Mouse (Mus musculus): ENCODE results near the gene B4gat1. TPM values are rescaled to one million over a fixed set of nuclear protein-coding genes. Genes with fewer than 3 reads are reported as not detected.
A peak's percentile ranks its signal among the peaks of the same experiment; 100 is the strongest.

B4gat1 gene
- polyA plus RNA-seq, 1 experiment: 104 TPM

GRCm38 (mm10) chr19:5072389-5073019 lies 33.9 kb downstream of the B4gat1 start:
- H3K4me1 ChIP-seq (ENCODE audit: control insufficient read depth, insufficient read depth, low read length): peaks cover 7% of the 10 kb centered on the region
- H3K27me3 ChIP-seq (ENCODE audit: control insufficient read depth, insufficient read depth, low read length): no peaks in the 10 kb centered on the region
- WGBS: 7% methylated on average over 20 of the region's 20 CpGs
- TF ChIP-seq CTCF (IDR thresholded peaks at IDR 0.05; ENCODE audit: borderline replicate concordance, insufficient read depth, low read depth, low read length): no peak
- no peak for TF ChIP-seq POLR2A (IDR thresholded peaks at IDR 0.05; ENCODE audit: borderline replicate concordance, insufficient read depth, low read length)
- H3K27ac ChIP-seq (ENCODE audit: insufficient read depth, low read length): no peak overlapping the region
- H3K4me3 ChIP-seq (replicated peaks; ENCODE audit: insufficient read depth, low read depth, low read length): peak overlapping the region; percentile 11
- no peak for DNase-seq

GRCm38 (mm10) chr19:5073028-5073427 lies 34.4 kb downstream of the B4gat1 start:
- 2% methylated on average over 15 of the region's 15 CpGs for WGBS
- H3K27ac ChIP-seq (ENCODE audit: insufficient read depth, low read length): no peak overlapping the region
- H3K27me3 ChIP-seq (ENCODE audit: control insufficient read depth, insufficient read depth, low read length): no peaks in the 10 kb centered on the region
- no peak for TF ChIP-seq POLR2A (IDR thresholded peaks at IDR 0.05; ENCODE audit: borderline replicate concordance, insufficient read depth, low read length)
- peak; percentile 66; the same call in 1 of the 2 replicates for TF ChIP-seq CTCF (IDR thresholded peaks at IDR 0.05; ENCODE audit: borderline replicate concordance, insufficient read depth, low read depth, low read length)
- H3K4me3 ChIP-seq (replicated peaks; ENCODE audit: insufficient read depth, low read depth, low read length): no peak overlapping the region
- peaks cover 7% of the 10 kb centered on the region for H3K4me1 ChIP-seq (ENCODE audit: control insufficient read depth, insufficient read depth, low read length)
- DNase-seq: peak; percentile 45 to 53

- no peak for TF ChIP-seq POLR2A (IDR thresholded peaks at IDR 0.05; ENCODE audit: borderline replicate concordance, insufficient read depth, low read length)
- TF ChIP-seq CTCF (IDR thresholded peaks at IDR 0.05; ENCODE audit: borderline replicate concordance, insufficient read depth, low read depth, low read length): no peak
- H3K4me3 ChIP-seq (replicated peaks; ENCODE audit: insufficient read depth, low read depth, low read length): no peak overlapping the region
- H3K4me1 ChIP-seq (ENCODE audit: control insufficient read depth, insufficient read depth, low read length): peaks cover 5% of the 10 kb centered on the region
- WGBS: 52% methylated on average over 5 of the region's 5 CpGs
- no peaks in the 10 kb centered on the region for H3K27me3 ChIP-seq (ENCODE audit: control insufficient read depth, insufficient read depth, low read length)
- no peak overlapping the region for H3K27ac ChIP-seq (ENCODE audit: insufficient read depth, low read length)
- no peak for DNase-seq
Measured at GRCm38 (mm10) chr19:5073518-5073917, 34.9 kb downstream of the B4gat1 start.

GRCm38 (mm10) chr19:5079279-5079678 lies 40.7 kb downstream of the B4gat1 start:
- 96% methylated on average over 1 of the region's 1 CpGs for WGBS
- TF ChIP-seq CTCF (IDR thresholded peaks at IDR 0.05; ENCODE audit: borderline replicate concordance, insufficient read depth, low read depth, low read length) (no peak), POLR2A (IDR thresholded peaks at IDR 0.05; ENCODE audit: borderline replicate concordance, insufficient read depth, low read length) (no peak)
- Histone ChIP-seq H3K4me1 (ENCODE audit: control insufficient read depth, insufficient read depth, low read length) (peaks cover 9% of the 10 kb centered on the region), H3K4me3 (replicated peaks; ENCODE audit: insufficient read depth, low read depth, low read length) (no peak overlapping the region), H3K27ac (ENCODE audit: insufficient read depth, low read length) (no peak overlapping the region), H3K27me3 (ENCODE audit: control insufficient read depth, insufficient read depth, low read length) (no peaks in the 10 kb centered on the region)
- no peak for DNase-seq

- Histone ChIP-seq H3K4me1 (ENCODE audit: control insufficient read depth, insufficient read depth, low read length) (peaks cover 10% of the 10 kb centered on the region), H3K27ac (ENCODE audit: insufficient read depth, low read length) (no peak overlapping the region), H3K4me3 (replicated peaks; ENCODE audit: insufficient read depth, low read depth, low read length) (no peak overlapping the region), H3K27me3 (ENCODE audit: control insufficient read depth, insufficient read depth, low read length) (no peaks in the 10 kb centered on the region)
- 45% methylated on average over 18 of the region's 18 CpGs for WGBS
- TF ChIP-seq POLR2A (IDR thresholded peaks at IDR 0.05; ENCODE audit: borderline replicate concordance, insufficient read depth, low read length) (no peak), CTCF (IDR thresholded peaks at IDR 0.05; ENCODE audit: borderline replicate concordance, insufficient read depth, low read depth, low read length) (no peak)
- DNase-seq: no peak
Measured at GRCm38 (mm10) chr19:5082005-5082404, 43.4 kb downstream of the B4gat1 start.

GRCm38 (mm10) chr19:5082596-5082995 lies 44.0 kb downstream of the B4gat1 start:
- Histone ChIP-seq H3K27ac (ENCODE audit: insufficient read depth, low read length) (no peak overlapping the region), H3K27me3 (ENCODE audit: control insufficient read depth, insufficient read depth, low read length) (no peaks in the 10 kb centered on the region), H3K4me3 (replicated peaks; ENCODE audit: insufficient read depth, low read depth, low read length) (no peak overlapping the region), H3K4me1 (ENCODE audit: control insufficient read depth, insufficient read depth, low read length) (peaks cover 10% of the 10 kb centered on the region)
- 60% methylated on average over 24 of the region's 24 CpGs for WGBS
- TF ChIP-seq CTCF (IDR thresholded peaks at IDR 0.05; ENCODE audit: borderline replicate concordance, insufficient read depth, low read depth, low read length): no peak
- TF ChIP-seq POLR2A (IDR thresholded peaks at IDR 0.05; ENCODE audit: borderline replicate concordance, insufficient read depth, low read length): no peak
- peak in 1 of 2 experiments; percentile 60 for DNase-seq

GRCm38 (mm10) chr19:5083961-5084833 lies 45.6 kb downstream of the B4gat1 start:
- Histone ChIP-seq H3K27me3 (ENCODE audit: control insufficient read depth, insufficient read depth, low read length) (no peaks in the 10 kb centered on the region), H3K4me1 (ENCODE audit: control insufficient read depth, insufficient read depth, low read length) (peaks cover 10% of the 10 kb centered on the region), H3K27ac (ENCODE audit: insufficient read depth, low read length) (peak overlapping the region; percentile 98; the same call in 1 of the 2 replicates), H3K4me3 (replicated peaks; ENCODE audit: insufficient read depth, low read depth, low read length) (peak overlapping the region; percentile 64)
- WGBS: 69% methylated on average over 3 of the region's 3 CpGs
- TF ChIP-seq POLR2A (IDR thresholded peaks at IDR 0.05; ENCODE audit: borderline replicate concordance, insufficient read depth, low read length): no peak
- TF ChIP-seq CTCF (IDR thresholded peaks at IDR 0.05; ENCODE audit: borderline replicate concordance, insufficient read depth, low read depth, low read length): no peak
- no peak for DNase-seq

- Histone ChIP-seq H3K4me3 (replicated peaks; ENCODE audit: insufficient read depth, low read depth, low read length) (peak overlapping the region; percentile 64), H3K27me3 (ENCODE audit: control insufficient read depth, insufficient read depth, low read length) (no peaks in the 10 kb centered on the region), H3K4me1 (ENCODE audit: control insufficient read depth, insufficient read depth, low read length) (peaks cover 10% of the 10 kb centered on the region), H3K27ac (ENCODE audit: insufficient read depth, low read length) (peak overlapping the region; percentile 98)
- TF ChIP-seq CTCF (IDR thresholded peaks at IDR 0.05; ENCODE audit: borderline replicate concordance, insufficient read depth, low read depth, low read length) (no peak), POLR2A (IDR thresholded peaks at IDR 0.05; ENCODE audit: borderline replicate concordance, insufficient read depth, low read length) (no peak)
- WGBS: 1% methylated on average over 15 of the region's 15 CpGs
- peak; percentile 58 to 63 for DNase-seq
Measured at GRCm38 (mm10) chr19:5084834-5085144, 46.2 kb downstream of the B4gat1 start.

Data from cerebellum, adult 2 months (tissue).